Mouse (Mus musculus) embryonic facial prominence, embryonic 15.5 days (tissue): Measurements from ENCODE around the gene Cdh4. TPM values are rescaled to one million over a fixed set of nuclear protein-coding genes. Genes with fewer than 3 reads are reported as not detected.

Experiments
- ATAC-seq: fragments of 200-750 bp; cut with Nextera tagmentation; 2 replicates; pipeline ENCODE4 v1.8.0; 2017; ENCODE audit warnings: low read depth, moderate TSS enrichment; ENCODE audit not compliant: insufficient number of reproducible peaks, low FRiP score, low TSS enrichment
- H3K27ac ChIP-seq: fragments of 300-500 bp; sonication (generic); replicated peaks from 2 replicates; pipeline ENCODE4 v1.5.1; 2015; ENCODE audit warnings: mild to moderate bottlenecking, inconsistent platforms
- H3K27me3 ChIP-seq: fragments of 300-500 bp; sonication (generic); 2 replicates; pipeline ENCODE4 v1.6.1; 2015; ENCODE audit warnings: inconsistent platforms
- H3K36me3 ChIP-seq: fragments of 300-500 bp; sonication (generic); 2 replicates; pipeline ENCODE4 v1.6.1; 2015; ENCODE audit warnings: mild to moderate bottlenecking, inconsistent platforms
- H3K4me1 ChIP-seq: fragments of 300-500 bp; sonication (generic); 2 replicates; pipeline ENCODE4 v1.6.1; 2015; ENCODE audit warnings: inconsistent platforms
- H3K4me2 ChIP-seq: fragments of 300-500 bp; sonication (generic); replicated peaks from 2 replicates; pipeline ENCODE4 v1.6.1; 2015; ENCODE audit warnings: mild to moderate bottlenecking, inconsistent platforms
- H3K4me3 ChIP-seq: fragments of 300-500 bp; sonication (generic); replicated peaks from 2 replicates; pipeline ENCODE4 v1.5.1; 2015; ENCODE audit warnings: mild to moderate bottlenecking, inconsistent platforms
- H3K9ac ChIP-seq: fragments of 300-500 bp; sonication (generic); 2 replicates; pipeline ENCODE4 v1.6.1; 2015; ENCODE audit warnings: inconsistent platforms
- H3K9me3 ChIP-seq: fragments of 300-500 bp; sonication (generic); replicated peaks from 2 replicates; pipeline ENCODE4 v1.6.1; 2016; ENCODE audit warnings: inconsistent platforms
- WGBS: fragments of 180-500 bp; shearing (Covaris S2); methylation state at CpG from one replicate; pipeline ENCODE4 v1.1.7; 2015; 5-methylcytosine and 5-hydroxymethylcytosine counted together
- polyA plus RNA-seq: library from polyadenylated mRNA; unstranded; fragments of >200 nt; fragmentation: Nextera tagmentation; extraction: Ambion mirVana; gene quantifications from 2 replicates; pipeline ENCODE4 v1.2.1, GENCODE M21; 2015

Cdh4 gene
- polyA plus RNA-seq, 1 experiment from 2014 or later: 10.8 TPM

DNA sequence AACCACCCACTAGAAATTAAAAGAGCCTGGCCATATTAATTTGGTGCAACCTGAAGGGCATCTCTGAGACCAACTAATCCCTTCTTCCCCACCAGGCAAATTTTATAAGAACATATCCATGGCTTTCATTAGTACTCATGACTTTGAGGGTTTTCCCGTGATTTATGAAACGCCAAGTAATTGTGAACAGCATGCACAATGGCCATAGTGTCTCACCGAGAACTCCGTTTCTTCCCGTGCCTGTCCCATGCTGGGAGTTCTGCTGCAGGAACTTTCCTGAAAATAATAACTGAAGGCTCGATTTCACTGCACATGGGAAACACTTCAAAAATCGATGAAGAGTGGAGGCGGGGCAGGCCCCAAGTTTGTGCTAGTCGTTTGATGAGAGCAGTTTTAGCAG, 392.7 kb downstream of the Cdh4 start:
- no peaks in the 10 kb centered on the region for H3K36me3 ChIP-seq
- H3K4me3 ChIP-seq: no peak overlapping the region
- H3K27ac ChIP-seq: no peak overlapping the region
- 44% methylated on average over 9 of the region's 9 CpGs for WGBS
- H3K9me3 ChIP-seq: no peaks in the 10 kb centered on the region
- H3K4me2 ChIP-seq: no peak overlapping the region
- no peak overlapping the region for H3K9ac ChIP-seq
- ATAC-seq: no peak
- H3K27me3 ChIP-seq: no peaks in the 10 kb centered on the region
- peaks cover 20% of the 10 kb centered on the region for H3K4me1 ChIP-seq

DNA sequence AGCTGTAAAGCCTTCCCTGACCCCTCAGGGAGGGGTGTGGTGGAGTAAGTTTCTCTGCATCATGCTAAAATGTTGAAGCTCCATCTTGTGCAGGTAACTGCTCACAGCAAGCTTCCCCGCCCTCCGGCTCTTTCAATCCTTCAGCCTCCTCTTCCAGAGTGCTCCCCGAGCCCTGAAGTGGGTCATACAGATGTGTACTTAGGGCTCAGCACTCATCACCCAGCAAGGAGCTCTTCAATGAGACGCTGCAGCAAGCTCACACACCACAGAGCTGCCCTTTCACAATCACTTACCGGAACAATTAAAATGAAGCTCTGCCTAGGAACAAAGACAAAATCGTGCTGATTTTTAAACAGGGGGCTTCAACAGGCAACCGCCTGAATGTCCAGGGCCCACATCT, 393.3 kb downstream of the Cdh4 start:
- H3K36me3 ChIP-seq: no peaks in the 10 kb centered on the region
- ATAC-seq: no peak
- H3K27ac ChIP-seq: no peak overlapping the region
- no peak overlapping the region for H3K4me2 ChIP-seq
- H3K4me1 ChIP-seq: peaks cover 20% of the 10 kb centered on the region
- 81% methylated on average over 7 of the region's 7 CpGs for WGBS
- H3K9me3 ChIP-seq: no peaks in the 10 kb centered on the region
- H3K4me3 ChIP-seq: no peak overlapping the region
- no peaks in the 10 kb centered on the region for H3K27me3 ChIP-seq
- no peak overlapping the region for H3K9ac ChIP-seq

DNA sequence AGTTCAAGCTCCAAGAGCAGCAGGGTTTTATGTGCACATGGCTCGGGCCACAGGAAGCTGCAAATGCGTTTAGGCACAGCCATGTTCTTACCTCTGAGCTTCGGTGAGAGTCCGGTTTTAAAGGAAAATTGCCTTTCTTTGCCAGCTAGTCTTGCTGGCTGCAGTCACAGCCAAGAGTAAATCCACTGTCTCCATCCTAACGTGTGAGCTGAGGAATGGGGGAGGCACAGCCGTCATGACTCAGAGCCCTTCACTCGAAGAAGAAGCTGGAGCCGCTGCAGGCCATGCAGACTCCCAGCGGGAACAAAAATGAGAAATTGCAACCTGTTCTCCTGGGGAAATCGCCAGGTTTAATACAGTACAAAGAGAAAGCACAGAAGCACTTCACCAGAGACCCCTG, 395.0 kb downstream of the Cdh4 start:
- Histone ChIP-seq H3K36me3 (no peaks in the 10 kb centered on the region), H3K4me3 (no peak overlapping the region), H3K9me3 (no peaks in the 10 kb centered on the region), H3K4me2 (no peak overlapping the region), H3K4me1 (peaks cover 20% of the 10 kb centered on the region), H3K9ac (no peak overlapping the region), H3K27ac (no peak overlapping the region), H3K27me3 (no peaks in the 10 kb centered on the region)
- WGBS: 39% methylated on average over 10 of the region's 10 CpGs
- ATAC-seq: no peak

DNA sequence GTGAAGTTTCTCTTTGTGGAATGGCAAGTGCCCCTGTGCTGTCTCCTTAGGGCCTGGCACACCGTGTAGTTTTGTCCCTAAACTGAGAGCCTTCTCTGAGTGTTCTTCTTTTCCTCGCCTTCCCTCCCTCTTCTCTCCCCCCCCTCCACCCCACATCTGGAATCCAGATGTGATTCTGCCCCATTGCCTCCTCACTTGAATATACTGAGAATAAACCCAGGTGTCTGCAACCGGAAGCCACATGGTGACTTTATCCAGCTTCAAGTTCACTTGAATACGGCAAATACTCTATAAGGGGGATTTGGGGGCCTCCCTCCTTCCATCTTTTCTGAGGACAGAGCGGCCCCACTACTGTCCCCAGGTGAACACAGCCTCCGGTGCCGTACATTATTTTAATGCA, 395.8 kb downstream of the Cdh4 start:
- Histone ChIP-seq H3K4me1 (peaks cover 24% of the 10 kb centered on the region), H3K9me3 (no peaks in the 10 kb centered on the region), H3K36me3 (no peaks in the 10 kb centered on the region), H3K27me3 (no peaks in the 10 kb centered on the region), H3K9ac (no peak overlapping the region), H3K27ac (0 out of 2 replicates have a peak overlapping the region, but pooled peaks have one; percentile 24), H3K4me3 (no peak overlapping the region), H3K4me2 (no peak overlapping the region)
- 32% methylated on average over 7 of the region's 7 CpGs for WGBS
- no peak for ATAC-seq

DNA sequence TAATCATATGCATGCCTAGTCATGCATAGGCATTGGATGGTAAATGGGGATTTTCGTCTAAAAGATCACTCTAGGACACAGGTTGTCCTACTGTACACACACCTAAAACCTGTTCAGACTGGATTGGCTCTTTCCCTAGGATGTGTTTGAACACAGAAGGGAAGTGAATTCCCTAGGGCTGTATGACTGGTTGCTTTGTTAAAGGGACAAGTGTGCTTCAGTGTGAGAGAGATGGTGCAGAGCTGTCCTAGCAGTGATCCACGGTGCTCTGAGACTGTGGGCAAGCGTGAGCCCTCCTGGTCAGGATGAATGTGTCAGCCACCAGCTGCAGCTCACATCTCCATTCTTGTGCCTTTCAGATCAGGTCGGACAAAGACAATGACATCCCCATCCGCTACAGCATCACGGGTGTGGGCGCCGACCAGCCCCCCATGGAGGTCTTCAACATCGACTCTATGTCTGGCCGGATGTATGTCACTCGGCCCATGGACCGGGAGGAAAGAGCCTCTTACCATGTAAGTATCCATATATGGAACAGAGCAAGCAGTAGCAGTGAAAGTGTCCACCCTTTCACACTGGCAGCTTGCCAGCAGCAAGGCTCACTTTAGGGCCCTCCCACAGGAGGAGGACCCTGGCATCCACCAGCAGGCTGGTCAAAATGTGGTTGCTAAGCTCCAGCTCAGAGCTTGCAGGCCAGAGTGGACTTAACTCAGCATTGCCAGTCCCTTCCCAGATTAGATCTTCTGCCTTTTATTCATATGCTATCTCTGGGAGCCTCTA, 400.6 kb downstream of the Cdh4 start:
- Histone ChIP-seq H3K4me2 (no peak overlapping the region), H3K4me3 (no peak overlapping the region), H3K9ac (no peak overlapping the region), H3K4me1 (peaks cover 22% of the 10 kb centered on the region), H3K27ac (no peak overlapping the region), H3K36me3 (no peaks in the 10 kb centered on the region), H3K27me3 (no peaks in the 10 kb centered on the region), H3K9me3 (no peaks in the 10 kb centered on the region)
- ATAC-seq: peak; percentile 49
- 66% methylated on average over 12 of the region's 12 CpGs for whole genome bisulfite sequencing

DNA sequence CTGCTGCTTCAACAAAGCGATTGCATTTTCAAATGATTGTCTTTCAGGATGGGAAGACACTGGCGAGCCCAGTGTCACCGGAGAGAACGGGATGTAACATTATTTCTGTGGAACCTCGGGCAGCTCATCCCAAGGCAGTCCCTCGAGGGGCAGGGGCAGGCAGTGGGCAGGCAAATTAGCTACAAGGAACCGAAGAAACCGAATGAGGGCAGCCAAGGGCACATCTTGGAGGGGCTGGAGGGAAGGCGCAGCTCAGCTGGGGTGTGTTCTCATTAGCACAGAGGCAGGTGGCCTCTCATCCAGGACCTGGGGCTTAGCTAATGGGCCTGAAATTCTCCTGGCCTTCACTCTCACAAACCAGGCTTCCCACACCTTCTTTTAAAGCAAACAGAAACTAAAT, 407.5 kb downstream of the Cdh4 start:
- H3K27ac ChIP-seq: no peak overlapping the region
- no peaks in the 10 kb centered on the region for H3K9me3 ChIP-seq
- no peak for ATAC-seq
- H3K36me3 ChIP-seq: no peaks in the 10 kb centered on the region
- WGBS: 56% methylated on average over 9 of the region's 9 CpGs
- no peak overlapping the region for H3K4me3 ChIP-seq
- H3K27me3 ChIP-seq: peaks cover 4% of the 10 kb centered on the region
- H3K9ac ChIP-seq: no peak overlapping the region
- H3K4me1 ChIP-seq: peaks cover 22% of the 10 kb centered on the region; the same call in 1 of the 2 replicates
- no peak overlapping the region for H3K4me2 ChIP-seq

DNA sequence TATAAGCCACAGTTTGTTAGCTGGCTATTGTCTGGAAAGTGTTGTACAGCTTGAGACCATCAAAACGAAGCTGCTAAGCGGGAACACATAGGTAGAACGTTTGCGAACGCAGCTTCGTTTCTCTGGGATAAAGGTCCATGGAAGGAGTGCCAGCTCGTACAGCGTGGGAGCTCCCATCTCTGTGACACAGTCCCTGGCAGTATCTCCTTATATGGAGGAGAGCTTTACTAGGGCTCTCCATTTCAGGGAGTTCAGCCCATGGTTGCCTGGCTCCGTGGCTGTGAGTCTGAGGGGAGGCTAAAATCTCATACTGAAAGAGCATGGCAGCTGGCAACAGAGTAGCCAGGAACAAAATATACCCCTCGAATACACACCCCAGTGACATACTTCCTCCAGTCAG, 409.9 kb downstream of the Cdh4 start:
- 74% methylated on average over 10 of the region's 10 CpGs for WGBS
- Histone ChIP-seq H3K9me3 (no peaks in the 10 kb centered on the region), H3K4me1 (peaks cover 16% of the 10 kb centered on the region; the same call in 1 of the 2 replicates), H3K36me3 (no peaks in the 10 kb centered on the region), H3K27ac (no peak overlapping the region), H3K27me3 (peaks cover 4% of the 10 kb centered on the region), H3K9ac (no peak overlapping the region), H3K4me2 (no peak overlapping the region), H3K4me3 (no peak overlapping the region)
- no peak for ATAC-seq

DNA sequence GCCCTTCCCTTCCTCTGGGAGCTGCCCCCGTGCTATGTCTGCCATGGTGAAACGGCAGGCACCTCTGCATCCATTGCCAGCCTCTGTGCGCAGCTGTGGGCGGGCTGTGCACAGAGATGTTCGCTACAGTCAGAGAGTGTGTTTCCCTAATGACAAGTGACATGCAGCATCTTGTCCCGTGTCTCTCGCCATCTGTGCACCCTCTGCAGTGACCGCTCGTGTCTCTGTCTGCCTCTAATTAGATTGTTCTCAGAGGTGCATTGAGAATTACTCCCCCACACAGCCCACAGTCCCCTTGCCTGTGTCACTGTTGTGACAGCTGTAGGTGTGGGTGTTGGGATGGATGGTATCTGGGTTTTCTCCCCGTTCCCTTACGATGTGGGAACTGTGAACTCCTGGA, 410.6 kb downstream of the Cdh4 start:
- no peak overlapping the region for H3K9ac ChIP-seq
- 53% methylated on average over 11 of the region's 11 CpGs for WGBS
- no peak overlapping the region for H3K4me3 ChIP-seq
- no peak for ATAC-seq
- no peaks in the 10 kb centered on the region for H3K9me3 ChIP-seq
- H3K4me2 ChIP-seq: no peak overlapping the region
- peaks cover 16% of the 10 kb centered on the region; the same call in 1 of the 2 replicates for H3K4me1 ChIP-seq
- peaks cover 4% of the 10 kb centered on the region for H3K27me3 ChIP-seq
- H3K36me3 ChIP-seq: no peaks in the 10 kb centered on the region
- H3K27ac ChIP-seq: no peak overlapping the region

DNA sequence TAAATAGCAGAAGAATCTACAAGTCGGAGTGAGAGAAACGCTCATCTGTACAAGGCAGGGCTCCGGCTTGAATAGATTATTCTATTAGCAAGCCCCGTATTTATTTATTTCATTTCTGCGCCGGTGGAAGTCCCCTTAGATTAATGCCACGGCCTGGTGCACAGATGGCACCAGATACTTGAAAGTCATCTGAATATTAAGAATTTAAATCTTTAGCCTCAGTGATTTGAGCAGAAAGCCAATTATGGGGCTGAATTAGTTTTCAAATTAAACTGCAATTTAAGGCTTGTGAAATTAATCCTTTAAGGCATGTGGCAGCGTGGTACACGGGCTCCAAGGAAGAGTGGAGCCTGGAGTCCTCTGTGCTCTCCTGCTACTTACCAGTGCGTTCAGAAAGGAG, 411.7 kb downstream of the Cdh4 start:
- H3K4me3 ChIP-seq: no peak overlapping the region

DNA sequence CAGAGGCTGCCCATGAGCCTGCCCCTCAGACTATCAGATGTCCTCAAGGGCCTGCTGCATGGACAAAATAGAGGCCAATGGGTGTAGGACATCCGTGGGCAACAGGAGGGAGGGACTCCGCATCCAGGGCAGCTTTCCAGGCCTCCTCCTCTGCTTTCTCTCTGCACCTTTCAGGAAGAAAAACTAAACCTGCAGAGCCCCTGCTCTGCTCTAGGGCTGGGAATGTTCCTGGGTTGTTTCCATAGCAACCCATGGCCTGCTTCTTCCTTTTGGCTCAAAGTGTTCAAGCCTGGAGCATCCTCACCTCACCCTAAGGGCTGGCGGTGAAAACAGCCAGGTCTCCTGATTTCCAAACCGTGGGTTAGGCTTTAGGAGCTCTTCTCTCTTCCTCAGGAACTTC, 414.9 kb downstream of the Cdh4 start:
- WGBS: 43% methylated on average over 4 of the region's 4 CpGs
- H3K4me3 ChIP-seq: no peak overlapping the region
- no peak overlapping the region for H3K27ac ChIP-seq
- no peaks in the 10 kb centered on the region for H3K9me3 ChIP-seq
- H3K4me1 ChIP-seq: 0 out of 2 replicates have a peak, but pooled peaks cover 11% of the 10 kb centered on the region
- H3K27me3 ChIP-seq: no peaks in the 10 kb centered on the region
- no peak overlapping the region for H3K4me2 ChIP-seq
- H3K36me3 ChIP-seq: no peaks in the 10 kb centered on the region
- no peak for ATAC-seq
- H3K9ac ChIP-seq: no peak overlapping the region

More for the DNA sequence above, 411.7 kb downstream of the Cdh4 start:
- H3K27ac ChIP-seq: no peak overlapping the region
- no peak overlapping the region for H3K4me2 ChIP-seq
- H3K27me3 ChIP-seq: no peaks in the 10 kb centered on the region; the same call in 1 of the 2 replicates
- 37% methylated on average over 10 of the region's 10 CpGs for WGBS
- H3K9ac ChIP-seq: no peak overlapping the region
- H3K9me3 ChIP-seq: no peaks in the 10 kb centered on the region
- peaks cover 16% of the 10 kb centered on the region; the same call in 1 of the 2 replicates for H3K4me1 ChIP-seq
- no peak for ATAC-seq
- H3K36me3 ChIP-seq: no peaks in the 10 kb centered on the region

DNA sequence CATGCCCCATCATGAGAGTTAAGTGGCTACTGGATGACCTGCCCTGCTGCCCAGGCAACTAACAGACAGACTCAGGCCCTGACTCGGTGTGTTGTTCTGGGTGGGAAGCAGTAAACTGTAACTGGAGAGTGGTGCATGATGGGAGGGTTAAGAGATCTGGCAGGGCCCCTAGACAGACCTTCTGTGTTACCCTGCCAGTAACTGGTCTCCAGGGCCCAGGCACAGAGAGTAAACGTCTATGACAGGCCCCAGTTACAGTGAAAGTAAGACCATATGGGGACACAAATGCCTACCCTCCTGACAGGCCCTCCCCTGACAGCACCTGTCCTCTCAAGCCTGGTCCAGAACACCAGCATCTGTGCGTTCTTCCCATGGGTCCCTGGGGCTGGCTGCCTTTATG, 420.4 kb downstream of the Cdh4 start:
- Histone ChIP-seq H3K4me3 (no peak overlapping the region), H3K9me3 (no peaks in the 10 kb centered on the region), H3K36me3 (no peaks in the 10 kb centered on the region), H3K4me2 (no peak overlapping the region), H3K9ac (no peak overlapping the region), H3K27me3 (0 out of 2 replicates have a peak, but pooled peaks cover 3% of the 10 kb centered on the region), H3K4me1 (no peaks in the 10 kb centered on the region), H3K27ac (no peak overlapping the region)
- peak; percentile 16; the same call in 1 of the 2 replicates for ATAC-seq
- WGBS: 64% methylated on average over 3 of the region's 3 CpGs

DNA sequence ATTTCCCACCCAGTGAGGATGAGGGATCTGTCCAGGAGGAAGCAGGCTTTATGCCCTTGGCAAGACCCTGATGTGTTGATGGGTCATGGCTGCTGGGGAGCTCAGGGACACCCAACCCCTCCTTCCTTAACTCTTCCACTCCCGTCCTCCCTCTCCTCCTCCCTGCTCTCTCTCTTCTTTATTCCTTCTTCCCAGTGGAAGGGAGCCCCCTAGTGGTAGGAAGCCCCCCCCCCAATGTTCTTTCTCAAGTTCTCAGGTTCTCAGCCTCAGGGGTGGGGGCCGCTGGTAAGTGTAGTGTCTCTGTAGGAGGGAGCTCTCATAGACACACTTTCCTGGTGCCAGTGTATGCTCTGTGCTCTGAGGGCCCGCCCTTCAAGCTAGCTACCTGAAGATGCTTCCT, 421.0 kb downstream of the Cdh4 start:
- no peaks in the 10 kb centered on the region for H3K4me1 ChIP-seq
- H3K9ac ChIP-seq: no peak overlapping the region
- H3K36me3 ChIP-seq: no peaks in the 10 kb centered on the region
- no peak overlapping the region for H3K4me3 ChIP-seq
- H3K4me2 ChIP-seq: no peak overlapping the region
- H3K27me3 ChIP-seq: 0 out of 2 replicates have a peak, but pooled peaks cover 8% of the 10 kb centered on the region
- 55% methylated on average over 3 of the region's 3 CpGs for WGBS
- no peaks in the 10 kb centered on the region for H3K9me3 ChIP-seq
- no peak for ATAC-seq
- H3K27ac ChIP-seq: no peak overlapping the region
